Mouse (Mus musculus): ENCODE measurements around the gene Sh3bgrl3.

Gene Sh3bgrl3

DNA sequence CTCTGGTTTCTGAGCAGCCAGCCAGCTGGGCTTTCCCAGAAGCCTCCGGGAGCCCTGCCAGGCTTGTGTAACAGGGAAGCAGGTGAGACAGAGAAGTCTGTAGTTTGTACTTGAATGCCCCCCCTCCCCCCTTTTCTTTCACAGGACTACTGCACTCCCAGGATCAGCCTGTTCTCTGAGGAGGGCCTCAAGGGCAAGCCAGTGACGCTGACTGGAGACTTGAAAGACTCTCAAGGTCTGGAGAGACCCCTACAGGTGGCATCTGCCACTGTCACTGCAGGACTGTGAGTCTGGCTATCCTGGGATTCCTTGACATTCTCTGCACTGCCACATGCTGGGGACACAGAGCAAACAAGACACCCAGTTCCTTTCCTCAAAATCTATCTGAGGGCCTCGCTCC, 49.9 kb downstream of the Sh3bgrl3 start:
- peak; percentile 7 for DNase-seq (ENCODE audit: low spot score)

All from adipocyte (in vitro differentiated cells).